Mouse (Mus musculus) retina, postnatal 1 day (tissue): ENCODE results near the gene Med12.
A peak's percentile ranks its signal among the peaks of the same experiment; 100 is the strongest.
"Not testable (repeated sequence)": the region's sequence is repeated elsewhere in the genome, so short reads cannot be mapped to it uniquely, and the experiment has no call there.

ENCODE experiments used
- DNase-seq: peaks from one replicate; pipeline ENCODE4 v3.0.0-alpha.2; 2012

Gene Med12

DNA sequence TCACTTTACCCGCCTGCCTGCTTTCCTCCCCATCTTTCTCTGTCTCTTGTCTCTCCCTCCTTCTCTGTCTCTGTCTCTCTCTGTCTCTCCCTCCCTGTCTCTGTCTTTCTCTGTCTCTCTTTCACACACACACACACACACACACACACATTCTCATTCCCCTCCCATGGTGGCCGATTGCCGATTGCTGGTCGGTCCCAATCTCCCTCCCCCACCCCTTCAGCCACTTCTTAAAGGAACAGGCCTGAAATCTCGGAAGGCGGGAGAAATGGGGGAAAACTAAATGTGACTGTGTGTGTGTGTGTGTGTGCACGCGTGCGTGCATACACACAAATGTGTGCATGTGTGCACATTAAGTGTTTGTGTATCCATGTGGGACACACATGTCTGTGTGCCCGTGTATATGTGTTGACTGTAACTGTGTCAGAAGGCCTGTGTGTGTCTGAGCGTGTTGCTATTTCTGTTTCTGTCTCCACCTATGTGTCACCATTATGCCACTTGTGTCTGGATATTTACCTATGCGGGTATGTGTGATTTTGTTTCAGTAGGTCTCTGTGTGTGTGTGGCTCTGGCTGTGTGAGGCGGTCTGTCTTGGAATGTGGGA lies 26.7 kb downstream of the Med12 start:
- DNase-seq = peak; percentile 72

DNA sequence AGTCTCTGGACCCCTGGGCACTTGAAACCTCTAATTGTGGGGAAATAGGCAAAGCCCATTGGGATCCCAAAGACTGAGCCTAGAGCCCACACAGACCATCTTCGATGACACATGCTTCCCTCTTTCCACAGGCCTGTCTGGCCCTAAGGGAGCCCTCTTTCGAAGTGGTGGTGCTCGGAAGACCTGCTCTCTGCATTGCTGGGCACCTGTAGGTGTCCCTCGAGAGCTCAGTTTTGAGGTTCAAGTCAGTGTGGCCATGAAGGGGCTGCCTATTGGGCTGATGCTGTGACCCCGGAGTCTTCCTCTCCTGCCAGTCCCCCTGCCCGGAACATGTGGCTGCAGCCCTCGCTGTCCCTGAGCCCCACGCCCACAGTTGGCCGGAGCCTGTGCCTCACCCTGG lies 27.8 kb downstream of the Med12 start:
- no peak for DNase-seq

DNA sequence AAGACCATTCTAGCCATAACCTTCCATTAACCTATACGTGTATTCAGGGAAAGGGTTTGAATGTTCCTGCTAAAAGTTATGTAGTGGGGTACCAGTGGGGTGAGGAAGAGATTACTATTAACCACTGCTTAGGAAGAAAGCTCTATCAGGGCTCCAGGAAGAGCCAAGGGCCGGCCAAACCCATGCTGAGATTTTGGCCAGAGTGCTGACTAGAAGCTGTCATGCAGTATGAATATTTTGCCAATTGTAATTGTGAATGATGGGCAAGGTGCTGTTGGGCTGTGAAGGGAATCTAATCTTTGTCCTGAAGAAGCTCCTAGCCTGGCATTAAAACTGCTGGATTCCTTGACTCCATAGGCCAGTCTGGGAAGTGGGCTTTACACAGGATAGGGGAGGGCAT lies 30.8 kb downstream of the Med12 start:
- no peak for DNase-seq

DNA sequence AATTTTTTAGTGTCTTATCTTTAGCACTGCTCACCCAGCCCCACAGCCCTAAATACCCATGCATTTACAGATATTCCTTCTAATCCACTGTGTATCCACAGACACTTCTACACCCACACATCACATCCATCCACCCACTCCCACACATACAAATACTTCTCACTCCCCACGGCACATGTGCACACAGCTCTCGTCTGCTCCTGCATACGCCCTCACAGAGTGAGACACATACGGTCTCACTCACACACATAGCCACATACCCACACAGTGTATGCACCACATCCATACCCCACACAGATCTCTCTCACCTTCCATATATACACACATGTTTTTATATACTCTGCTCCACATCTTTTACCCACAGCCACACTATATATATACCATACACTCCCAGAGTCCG lies 35.5 kb downstream of the Med12 start:
- DNase-seq = no peak

DNA sequence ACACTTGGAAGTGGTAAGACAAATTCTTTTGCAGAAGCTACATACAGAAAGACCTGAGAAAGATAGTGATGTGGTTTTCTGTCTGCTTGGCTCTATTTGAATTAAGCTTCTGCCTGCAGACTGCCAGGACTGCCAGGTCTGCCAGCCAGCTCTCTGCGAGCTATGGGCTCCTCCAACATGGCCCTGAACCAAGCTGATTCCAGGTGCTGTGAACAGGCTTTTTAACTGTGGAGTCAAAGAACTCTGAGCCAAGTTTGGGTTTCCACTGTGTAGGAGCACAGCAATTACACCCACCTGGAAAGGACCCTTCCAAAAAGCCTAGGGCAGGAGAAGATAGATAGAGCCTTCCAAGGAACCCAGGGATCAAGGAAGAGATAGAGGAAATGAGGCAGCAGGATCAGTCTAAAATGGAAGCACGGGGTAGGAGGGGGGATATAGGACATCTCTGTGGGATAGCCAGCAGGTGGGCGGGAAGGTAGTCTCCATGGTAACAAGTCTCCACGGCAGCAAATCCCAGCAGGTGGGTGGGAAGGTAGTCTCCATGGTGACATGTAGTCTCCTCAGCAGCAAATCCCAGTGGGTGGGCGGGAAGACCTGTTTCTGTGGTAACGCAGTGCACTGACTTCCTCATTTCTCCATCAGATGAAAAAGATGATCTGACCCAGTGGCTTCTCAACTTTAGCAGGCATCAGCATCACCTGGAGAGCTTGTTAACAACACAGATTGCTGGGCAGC lies 40.0 kb downstream of the Med12 start:
- DNase-seq = peak; percentile 37

DNA sequence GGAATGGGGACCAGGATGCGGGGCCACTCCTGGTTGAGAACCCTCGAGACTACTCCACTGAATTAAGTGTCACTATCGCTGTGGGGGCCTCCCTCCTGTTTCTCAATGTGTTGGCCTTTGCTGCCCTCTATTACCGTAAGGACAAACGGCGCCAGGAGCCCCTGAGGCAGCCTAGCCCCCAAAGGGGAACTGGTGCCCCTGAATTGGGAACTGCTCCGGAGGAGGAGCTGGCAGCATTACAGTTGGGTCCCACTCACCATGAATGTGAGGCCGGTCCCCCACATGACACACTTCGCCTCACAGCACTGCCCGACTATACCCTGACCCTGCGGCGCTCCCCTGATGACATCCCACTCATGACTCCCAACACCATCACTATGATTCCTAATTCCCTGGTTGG lies 45.9 kb downstream of the Med12 start:
- no peak for DNase-seq

DNA sequence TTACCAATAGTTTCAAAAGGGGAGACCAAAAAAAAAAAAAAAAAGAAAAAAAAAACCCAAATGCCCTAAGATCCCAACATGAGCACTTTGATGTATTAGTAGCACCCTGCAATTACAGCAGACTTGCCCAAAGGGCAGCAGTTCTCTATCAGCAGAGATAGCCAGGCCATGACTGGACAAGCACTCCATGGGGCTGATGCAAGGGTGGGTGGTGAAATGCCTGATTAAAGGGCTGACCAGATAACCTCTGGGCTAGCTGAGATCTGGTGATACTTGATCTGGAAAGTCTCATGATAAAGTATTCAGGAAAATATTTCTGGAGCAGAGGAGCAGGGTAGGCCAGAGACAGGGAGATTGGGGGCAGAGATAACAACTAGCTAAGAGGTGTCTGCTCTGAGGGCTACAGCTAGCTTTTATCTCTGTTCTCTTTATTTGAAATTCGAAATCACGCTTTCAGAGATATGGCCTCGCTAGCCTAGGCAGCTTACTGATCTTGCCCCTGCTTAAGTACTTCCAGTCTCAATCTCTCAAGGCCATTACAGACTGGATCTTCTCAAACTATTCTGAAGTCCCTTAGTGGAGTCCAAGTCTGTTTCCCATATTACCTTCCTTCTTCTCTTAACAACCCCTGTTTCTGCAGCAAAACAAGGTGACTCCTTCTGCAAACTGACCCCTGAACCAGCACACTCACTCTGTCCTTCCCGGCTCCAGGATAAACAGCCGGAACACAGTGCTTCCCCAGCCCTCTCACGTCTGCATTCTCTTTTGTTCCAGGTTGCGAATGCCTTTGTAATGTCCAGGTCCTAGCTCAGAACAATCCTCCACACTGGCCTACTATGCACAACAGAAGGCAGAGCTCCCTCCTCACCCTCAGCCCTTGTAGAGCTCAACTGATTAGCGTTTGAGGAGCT lies 52.4 kb downstream of the Med12 start:
- no peak for DNase-seq

DNA sequence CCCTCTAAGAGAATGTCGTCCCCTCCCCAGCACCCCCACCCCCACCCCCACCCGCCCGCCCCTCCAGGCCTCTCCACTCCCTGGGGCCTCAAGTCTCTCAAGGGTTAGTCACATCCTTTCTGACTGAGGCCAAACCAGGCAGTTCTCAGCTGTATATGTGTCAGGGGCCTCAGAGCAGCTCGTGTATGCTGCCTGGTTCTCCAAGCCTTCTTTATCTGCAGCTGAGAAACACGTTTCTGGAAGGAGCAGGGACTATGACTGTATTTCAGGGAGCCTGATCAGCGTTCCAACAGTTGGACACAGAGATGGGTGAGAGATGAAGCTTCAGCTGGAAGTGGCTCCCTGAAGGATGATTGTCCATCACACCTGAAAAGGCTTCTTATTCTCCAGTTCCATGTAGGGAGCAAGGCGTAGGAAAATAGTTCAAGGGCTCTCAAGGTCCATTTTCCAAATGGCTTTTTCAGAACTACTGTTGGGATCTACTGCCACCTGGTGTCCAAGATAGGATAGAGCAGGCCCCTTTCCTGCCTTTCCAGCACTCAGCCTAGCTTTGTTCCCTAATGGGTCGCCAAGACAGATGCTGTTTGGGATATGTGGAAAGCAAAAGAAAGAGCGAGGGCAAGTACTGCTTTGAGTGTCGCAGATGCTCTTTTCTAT lies 55.7 kb downstream of the Med12 start:
- DNase-seq = peak; percentile 79

DNA sequence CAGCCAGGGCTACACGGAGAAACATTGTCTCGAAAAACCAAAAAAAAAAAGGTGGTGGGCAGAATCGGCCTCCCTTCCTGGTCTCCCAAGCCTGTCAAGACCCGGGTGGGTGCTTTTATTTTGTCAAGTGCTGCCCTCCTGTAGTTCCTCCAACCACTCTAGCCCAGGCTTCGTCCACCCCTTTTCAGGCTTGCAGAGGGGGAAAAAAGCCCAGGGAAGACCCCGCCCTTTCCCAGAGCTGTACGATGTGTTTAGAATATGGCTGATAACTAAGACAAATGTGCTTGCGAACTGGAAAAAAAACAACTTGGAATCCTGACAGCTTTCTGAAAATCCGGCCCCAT lies 58.2 kb downstream of the Med12 start:
- DNase-seq = no peak

DNA sequence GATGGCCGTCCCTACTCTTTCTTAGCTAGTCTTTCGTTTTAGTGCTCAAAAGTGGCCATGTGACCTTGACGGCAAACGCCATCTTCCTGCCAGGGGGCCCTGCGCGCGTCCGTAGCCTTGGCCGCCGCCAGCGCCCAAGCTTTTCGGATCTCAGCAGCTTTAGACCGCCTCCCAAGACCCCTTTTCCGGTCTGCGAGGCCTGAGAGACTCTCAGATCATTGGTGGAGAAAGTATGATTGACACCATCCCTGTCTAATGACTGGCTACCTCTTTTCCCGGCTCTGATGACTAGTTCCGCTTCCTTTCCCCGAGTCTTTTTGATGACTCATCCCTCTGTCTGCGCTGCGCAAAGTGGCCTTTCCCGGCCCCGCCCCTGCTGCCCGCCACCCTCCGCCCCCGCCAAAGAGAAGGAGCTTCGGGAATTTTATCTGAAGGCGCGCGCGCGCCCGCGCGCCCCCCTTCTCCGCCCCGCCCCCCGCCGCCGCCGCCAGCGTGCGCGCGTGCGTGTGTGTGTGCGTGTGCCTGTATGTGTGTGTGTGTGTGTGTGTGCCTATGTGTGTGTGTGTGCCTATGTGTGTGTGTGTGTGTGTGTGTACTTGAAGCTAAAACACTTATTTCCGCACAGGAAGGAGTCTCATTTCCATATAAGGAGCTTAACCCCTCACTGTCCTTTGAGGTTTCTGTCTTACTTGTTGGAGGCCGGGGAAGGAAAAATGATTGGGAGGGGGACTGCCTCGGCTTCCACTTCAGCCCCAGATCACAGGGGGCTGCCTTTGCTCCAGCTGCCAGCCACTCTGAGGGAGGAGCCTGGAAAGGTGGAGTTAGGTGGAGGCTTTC lies 58.8 kb downstream of the Med12 start:
- DNase-seq = peak; percentile 98

DNA sequence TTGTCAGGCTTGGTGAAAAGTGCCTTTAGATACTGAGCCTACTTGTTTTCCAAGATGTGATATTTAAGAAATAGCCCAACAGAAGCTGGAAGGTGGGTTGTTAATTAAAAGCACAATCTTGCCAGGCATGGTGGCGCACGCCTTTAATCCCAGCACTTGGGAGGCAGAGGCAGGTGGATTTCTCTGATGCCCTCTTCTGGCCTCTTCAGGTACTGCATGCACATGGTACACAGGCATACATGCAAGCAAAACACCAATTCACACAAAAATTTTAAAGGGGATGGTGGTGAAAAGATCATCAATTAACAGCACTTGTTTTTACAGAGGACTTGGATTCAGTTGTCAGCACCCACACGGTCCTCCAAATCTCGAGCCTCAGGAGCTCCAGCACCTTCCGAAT lies 60.8 kb downstream of the Med12 start:
- DNase-seq = peak; percentile 31

DNA sequence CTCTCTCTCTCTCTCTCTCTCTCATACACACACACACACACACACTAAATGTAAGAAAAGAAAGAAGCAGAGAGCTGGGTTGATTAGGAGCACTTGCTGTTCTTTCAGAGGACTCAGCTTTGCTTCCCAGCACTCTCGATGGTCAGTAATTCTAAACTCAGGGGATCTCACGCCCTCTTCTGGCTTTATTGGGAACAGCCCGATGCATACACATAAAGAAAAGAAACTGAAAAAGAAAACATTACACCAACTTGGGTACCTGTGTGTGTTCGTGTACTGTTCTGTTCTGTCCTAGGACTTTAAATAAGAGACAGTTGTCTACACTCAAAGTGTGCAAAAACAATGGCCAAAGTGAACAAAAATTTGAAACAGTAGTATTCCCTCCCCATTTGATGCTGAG lies 64.8 kb downstream of the Med12 start:
- no peak for DNase-seq

DNA sequence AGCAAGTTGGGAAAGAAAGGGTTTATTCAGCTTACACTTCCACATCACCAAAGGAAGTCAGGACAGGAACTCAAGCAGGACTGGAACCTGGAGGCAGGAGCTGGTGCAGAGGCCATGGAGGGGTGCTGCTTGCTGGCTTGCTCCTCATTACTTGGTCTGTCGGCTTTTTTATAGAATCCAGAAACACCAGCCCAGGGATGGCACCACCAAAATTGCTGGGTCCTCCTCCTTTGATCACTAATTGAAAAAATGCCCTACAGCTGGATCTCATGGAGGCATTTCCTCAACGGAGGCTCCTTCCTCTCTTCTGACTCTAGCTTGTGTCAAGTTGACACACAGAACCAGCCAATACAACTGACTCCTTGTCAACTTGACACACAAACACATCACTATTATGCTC lies 69.0 kb downstream of the Med12 start:
- not testable (repeated sequence) for DNase-seq

DNA sequence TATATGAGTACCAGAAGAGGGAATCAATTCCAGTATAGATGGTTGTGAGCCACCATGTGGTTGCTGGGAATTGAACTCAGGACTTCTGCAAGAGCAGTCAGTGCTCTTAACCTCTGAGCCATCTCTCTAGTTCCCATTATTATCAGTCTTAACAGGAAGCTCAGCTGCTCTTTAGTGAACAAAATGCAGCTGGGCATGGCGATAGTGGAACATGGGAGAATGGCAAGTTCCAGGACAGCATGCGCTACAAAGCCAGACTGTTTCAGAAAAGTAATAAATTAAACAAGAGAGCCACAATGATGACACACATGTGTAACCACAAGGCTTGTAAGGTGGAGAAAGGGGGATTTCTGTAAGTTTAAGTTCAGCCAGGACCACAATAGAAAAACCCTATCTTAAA lies 71.6 kb downstream of the Med12 start:
- no peak for DNase-seq

DNA sequence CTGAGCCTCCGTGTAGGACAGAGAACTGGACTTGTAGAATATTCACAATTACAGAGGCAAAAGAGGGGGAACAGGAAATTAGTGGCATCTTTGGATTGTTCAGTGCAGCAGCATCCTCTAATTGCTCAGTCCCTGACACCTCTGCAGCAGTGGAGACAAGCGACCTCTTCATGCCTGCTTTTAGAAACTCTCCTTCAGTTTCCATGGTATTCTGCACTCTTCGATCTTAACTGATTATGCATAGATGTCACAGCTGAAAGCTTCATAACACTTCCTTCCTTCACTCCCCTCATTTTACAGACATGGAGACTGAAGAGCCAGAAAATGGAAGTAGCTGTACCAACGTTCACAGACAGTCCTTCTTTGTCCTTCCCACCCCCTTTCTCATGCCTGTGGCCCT lies 72.6 kb downstream of the Med12 start:
- no peak for DNase-seq
